Mouse (Mus musculus): ENCODE measurements at regions not wholly inside any gene's neighbourhood (a gene's known extent, or its start where the extent isn't known, plus 50 kb on each side); places are given as distances from the start of the nearest gene placed in this dataset.

GRCm38 (mm10) chr2:48414596-48415481, 399.1 kb upstream of the Acvr2a start:
- TF ChIP-seq CTCF (conservative IDR thresholded peaks at IDR 0.05): no peak
- no peak for DNase-seq (ENCODE audit: low spot score in 2 of 2)
- no peak overlapping the region for H3K27ac ChIP-seq

GRCm38 (mm10) chr2:48416207-48416750, 397.6 kb upstream of the Acvr2a start:
- TF ChIP-seq CTCF (conservative IDR thresholded peaks at IDR 0.05): no peak
- no peak for DNase-seq (ENCODE audit: low spot score in 2 of 2)
- H3K27ac ChIP-seq: no peak overlapping the region
- no peak overlapping the region for H3K4me3 ChIP-seq

More at GRCm38 (mm10) chr2:48414596-48415481, 399.1 kb upstream of the Acvr2a start:
- H3K4me3 ChIP-seq: no peak overlapping the region

- TF ChIP-seq CTCF (conservative IDR thresholded peaks at IDR 0.05): no peak
- DNase-seq (ENCODE audit: low spot score in 2 of 2): no peak
Measured at GRCm38 (mm10) chr2:48417000-48417596, 396.8 kb upstream of the Acvr2a start.

GRCm38 (mm10) chr2:48420791-48421190, 393.1 kb upstream of the Acvr2a start:
- H3K4me3 ChIP-seq: no peak overlapping the region
- no peak for TF ChIP-seq CTCF (conservative IDR thresholded peaks at IDR 0.05)
- no peak overlapping the region for H3K27ac ChIP-seq
- no peak for DNase-seq (ENCODE audit: low spot score in 2 of 2)

More at GRCm38 (mm10) chr2:48417000-48417596, 396.8 kb upstream of the Acvr2a start:
- Histone ChIP-seq H3K4me3 (no peak overlapping the region), H3K27ac (no peak overlapping the region)

- TF ChIP-seq CTCF (conservative IDR thresholded peaks at IDR 0.05): no peak
- Histone ChIP-seq H3K4me3 (peak overlapping the region; percentile 34), H3K27ac (peak overlapping the region; percentile 92)
- DNase-seq (ENCODE audit: low spot score in 2 of 2): peak; percentile 49 to 72
Measured at GRCm38 (mm10) chr2:48423861-48424442, 390.0 kb upstream of the Acvr2a start.

- TF ChIP-seq CTCF (conservative IDR thresholded peaks at IDR 0.05): no peak
- peak overlapping the region; percentile 34 for H3K4me3 ChIP-seq
- DNase-seq (ENCODE audit: low spot score in 2 of 2): no peak
- peak overlapping the region; percentile 92 for H3K27ac ChIP-seq
Measured at GRCm38 (mm10) chr2:48424562-48424961, 389.3 kb upstream of the Acvr2a start.

- no peak for TF ChIP-seq CTCF (conservative IDR thresholded peaks at IDR 0.05)
- Histone ChIP-seq H3K27ac (no peak overlapping the region), H3K4me3 (no peak overlapping the region)
- DNase-seq (ENCODE audit: low spot score in 2 of 2): no peak
Measured at GRCm38 (mm10) chr2:48425200-48426090, 388.5 kb upstream of the Acvr2a start.

GRCm38 (mm10) chr2:48432545-48432944, 381.4 kb upstream of the Acvr2a start:
- H3K27ac ChIP-seq: no peak overlapping the region
- H3K4me3 ChIP-seq: no peak overlapping the region
- no peak for TF ChIP-seq CTCF (conservative IDR thresholded peaks at IDR 0.05)
- no peak for DNase-seq (ENCODE audit: low spot score in 2 of 2)

- TF ChIP-seq CTCF (conservative IDR thresholded peaks at IDR 0.05): no peak
- no peak overlapping the region for H3K4me3 ChIP-seq
- no peak for DNase-seq (ENCODE audit: low spot score in 2 of 2)
- no peak overlapping the region for H3K27ac ChIP-seq
Measured at GRCm38 (mm10) chr2:48441296-48441990, 372.5 kb upstream of the Acvr2a start.

- no peak for DNase-seq (ENCODE audit: low spot score in 2 of 2)
- no peak overlapping the region for H3K27ac ChIP-seq
- H3K4me3 ChIP-seq: no peak overlapping the region
- no peak for TF ChIP-seq CTCF (conservative IDR thresholded peaks at IDR 0.05)
Measured at GRCm38 (mm10) chr2:48441991-48442544, 371.8 kb upstream of the Acvr2a start.

- DNase-seq (ENCODE audit: low spot score in 2 of 2): no peak
- Histone ChIP-seq H3K27ac (no peak overlapping the region), H3K4me3 (no peak overlapping the region)
- TF ChIP-seq CTCF (conservative IDR thresholded peaks at IDR 0.05): no peak
Measured at GRCm38 (mm10) chr2:48445898-48446604, 367.9 kb upstream of the Acvr2a start.
